Mouse (Mus musculus): ENCODE data around the gene Zmynd10.

- TF ChIP-seq POLR2A (IDR thresholded peaks at IDR 0.05; ENCODE audit: extremely low read depth, insufficient read depth, low read length): no peak
- TF ChIP-seq CTCF (IDR thresholded peaks at IDR 0.05; ENCODE audit: low read depth, low read length): no peak
Measured at GRCm38 (mm10) chr9:107587833-107588639, 40.9 kb downstream of the Zmynd10 start.
